Mouse (Mus musculus): ENCODE data around the gene Slx1b.

- TF ChIP-seq HCFC1 (IDR thresholded peaks at IDR 0.05; ENCODE audit: borderline replicate concordance, insufficient read depth, low read length) (no peak), CHD2 (IDR thresholded peaks at IDR 0.05; ENCODE audit: low read depth, low read length) (no peak), ZNF384 (IDR thresholded peaks at IDR 0.05; ENCODE audit: low read depth, low read length) (no peak), MAFK (IDR thresholded peaks at IDR 0.05; ENCODE audit: insufficient read depth, low read depth, low read length) (no peak)
Measured at GRCm38 (mm10) chr7:126701559-126702357, 6.2 kb upstream of the Slx1b start.

All from ES-E14 (cell line).